Mouse (Mus musculus) liver, embryonic 14.5 days (tissue): ENCODE measurements at regions not wholly inside any gene's neighbourhood (a gene's known extent, or its start where the extent isn't known, plus 50 kb on each side); places are given as distances from the start of the nearest gene placed in this dataset.

ENCODE experiments used
- CTCF ChIP-seq: IDR thresholded peaks from 2 replicates; pipeline ENCODE4 v1.5.1; 2016; ENCODE audit warnings: antibody characterized with exemption, low read depth, control low read depth
- EP300 ChIP-seq: IDR thresholded peaks from 2 replicates; pipeline ENCODE4 v1.6.1; 2016; ENCODE audit warnings: antibody characterized with exemption, low read depth

DNA sequence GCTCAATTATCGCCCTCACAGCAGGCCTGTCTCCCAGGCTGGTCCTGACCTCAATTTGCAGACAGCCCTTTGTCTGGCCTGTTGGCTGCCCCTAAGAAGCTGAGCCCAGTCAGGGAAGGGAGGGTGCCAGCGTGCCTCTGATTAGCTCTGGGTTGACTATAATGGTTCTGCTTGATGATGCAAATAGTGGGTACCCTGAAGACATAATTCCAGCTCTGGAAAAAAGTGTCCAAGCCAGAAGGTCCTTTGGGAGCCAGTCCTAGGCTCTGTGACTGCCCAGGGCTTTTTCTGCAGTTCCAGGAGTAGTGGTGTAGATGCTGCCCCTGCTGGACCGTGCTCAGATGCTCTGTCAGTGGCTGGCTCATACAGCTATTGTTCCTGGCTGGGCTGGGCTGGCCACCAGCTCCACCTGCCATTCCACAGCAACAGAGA, 95.7 kb downstream of the Kif26a start:
- no peak for TF ChIP-seq CTCF
- no peak for TF ChIP-seq EP300
